Mouse (Mus musculus) small intestine, adult 2 months (tissue): ENCODE results near the gene Dab1. TPM values are rescaled to one million over a fixed set of nuclear protein-coding genes. Genes with fewer than 3 reads are reported as not detected.

Experiments
- H3K27ac ChIP-seq: fragments of 200-500 bp; 2 replicates; pipeline ENCODE4 v1.5.1; 2012; ENCODE audit warnings: low read depth, low read length, control low read depth, inconsistent platforms; ENCODE audit not compliant: insufficient read depth
- H3K27me3 ChIP-seq: fragments of 200-500 bp; 2 replicates; pipeline ENCODE4 v1.6.1; 2012; ENCODE audit warnings: mild to moderate bottlenecking, moderate library complexity, low read length, inconsistent platforms; ENCODE audit not compliant: control insufficient read depth, insufficient read depth
- H3K36me3 ChIP-seq: fragments of 200-500 bp; 2 replicates; pipeline ENCODE4 v1.6.1; 2012; ENCODE audit warnings: mild to moderate bottlenecking, low read length, control low read depth, inconsistent platforms; ENCODE audit not compliant: control insufficient read depth, insufficient read depth
- H3K4me1 ChIP-seq: fragments of 200-500 bp; 2 replicates; pipeline ENCODE4 v1.6.1; 2012; ENCODE audit warnings: low read length, inconsistent platforms, mixed read lengths; ENCODE audit not compliant: control insufficient read depth, insufficient read depth, insufficient read length
- H3K4me3 ChIP-seq: fragments of 200-500 bp; 2 replicates; pipeline ENCODE4 v1.5.1; 2012; ENCODE audit warnings: low read depth, mild to moderate bottlenecking, control low read depth, inconsistent platforms, low read length, moderate library complexity
- CTCF ChIP-seq: fragments of 200-500 bp; IDR thresholded peaks from 2 replicates; pipeline ENCODE4 v1.5.1; 2012; ENCODE audit warnings: low read depth, mild to moderate bottlenecking, control low read depth, inconsistent platforms, low read length, moderate library complexity, mixed read lengths; ENCODE audit not compliant: insufficient replicate concordance, insufficient read length; ENCODE audit errors: extremely low read depth
- POLR2A ChIP-seq: fragments of 200-500 bp; IDR thresholded peaks from 2 replicates; pipeline ENCODE4 v1.6.1; 2012; ENCODE audit warnings: low read depth, mild to moderate bottlenecking, control low read depth, inconsistent platforms, low read length, moderate library complexity
- WGBS: fragments of 180-500 bp; shearing (Covaris S2); methylation state at CpG from one replicate; pipeline ENCODE4 v1.1.7; 2018; 5-methylcytosine and 5-hydroxymethylcytosine counted together
- polyA plus RNA-seq: library from polyadenylated mRNA; depleted of rRNA; stranded (reverse); fragments of >200 nt; gene quantifications from 2 replicates; pipeline ENCODE4 v1.2.3, GENCODE M21; 2012

The Dab1 gene
- polyA plus RNA-seq, 1 experiment: 57.9 TPM

DNA sequence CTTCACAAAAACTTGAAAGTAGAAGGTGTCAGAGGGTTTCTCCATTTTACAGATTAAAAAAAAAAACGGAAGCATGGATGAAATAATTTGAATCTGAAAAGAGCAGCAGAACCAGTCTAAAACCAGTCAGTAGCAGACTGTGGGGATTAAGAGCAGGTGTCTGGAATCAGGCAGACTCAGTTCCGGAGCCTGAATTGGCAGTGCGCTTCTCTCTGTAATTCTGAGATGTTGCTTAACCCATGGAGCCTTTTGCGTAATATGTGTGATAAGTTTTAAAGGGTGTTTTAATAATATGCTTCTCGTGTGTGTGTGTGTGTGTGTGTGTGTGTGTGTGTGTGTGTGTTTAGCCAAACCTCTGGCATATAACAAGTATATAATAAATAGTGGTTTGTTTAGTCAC lies 587.5 kb downstream of the Dab1 start:
- WGBS: 34% methylated on average over 5 of the region's 5 CpGs
- Histone ChIP-seq H3K27me3 (no peaks in the 10 kb centered on the region), H3K36me3 (no peaks in the 10 kb centered on the region), H3K27ac (no peak overlapping the region), H3K4me1 (peaks cover 4% of the 10 kb centered on the region; the same call in 1 of the 2 replicates), H3K4me3 (no peak overlapping the region)
- TF ChIP-seq POLR2A (no peak), CTCF (no peak)

DNA sequence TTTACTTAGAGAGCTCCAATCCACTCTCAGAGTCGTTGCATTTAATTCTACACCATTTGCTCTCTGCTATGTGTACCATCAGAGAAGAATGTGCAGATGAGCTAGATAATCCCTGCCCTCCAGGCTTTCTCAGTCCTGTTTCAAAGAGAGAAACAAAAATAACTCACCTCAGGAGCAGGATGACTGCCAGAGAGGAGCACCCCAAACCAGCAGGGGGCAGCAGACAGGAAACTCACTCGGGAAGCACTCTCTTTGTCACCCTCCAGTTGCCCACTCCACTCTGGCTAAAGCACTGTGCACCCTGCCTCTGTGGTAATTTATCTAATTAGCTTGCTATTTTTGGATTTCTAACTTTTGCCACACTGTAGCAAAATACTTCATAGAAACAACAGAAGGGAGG lies 589.9 kb downstream of the Dab1 start:
- WGBS: 42% methylated on average over 2 of the region's 2 CpGs
- H3K4me1 ChIP-seq: peaks cover 7% of the 10 kb centered on the region; the same call in 1 of the 2 replicates
- TF ChIP-seq POLR2A (no peak), CTCF (peak; percentile 53; the same call in 1 of the 2 replicates)

DNA sequence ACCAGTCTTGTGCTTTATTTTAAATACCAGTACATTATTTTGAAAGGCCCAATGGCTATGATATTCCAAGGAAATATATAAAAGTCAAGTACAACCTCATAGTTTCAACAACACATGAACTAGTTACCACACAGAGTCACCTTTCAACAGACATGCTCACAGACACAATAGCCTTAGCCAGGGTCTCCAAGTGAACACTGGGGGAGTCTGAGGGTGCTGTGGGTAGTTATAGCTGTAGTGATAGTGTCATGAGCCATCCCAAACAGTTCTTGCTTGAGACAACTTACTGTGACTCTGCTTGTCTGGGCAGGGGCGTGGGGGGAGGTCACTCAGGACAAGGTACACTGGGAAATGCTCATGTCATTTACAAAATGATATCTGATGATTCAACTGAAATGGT lies 591.6 kb downstream of the Dab1 start:
- H3K4me1 ChIP-seq: peaks cover 7% of the 10 kb centered on the region; the same call in 1 of the 2 replicates
- H3K4me3 ChIP-seq: no peak overlapping the region
- TF ChIP-seq CTCF (no peak), POLR2A (no peak)
- no peak overlapping the region for H3K27ac ChIP-seq
- H3K36me3 ChIP-seq: no peaks in the 10 kb centered on the region
- 63% methylated on average over 1 of the region's 1 CpGs for WGBS
- no peaks in the 10 kb centered on the region for H3K27me3 ChIP-seq

More for the DNA sequence above, 589.9 kb downstream of the Dab1 start:
- Histone ChIP-seq H3K27me3 (no peaks in the 10 kb centered on the region), H3K36me3 (no peaks in the 10 kb centered on the region), H3K27ac (no peak overlapping the region), H3K4me3 (no peak overlapping the region)

DNA sequence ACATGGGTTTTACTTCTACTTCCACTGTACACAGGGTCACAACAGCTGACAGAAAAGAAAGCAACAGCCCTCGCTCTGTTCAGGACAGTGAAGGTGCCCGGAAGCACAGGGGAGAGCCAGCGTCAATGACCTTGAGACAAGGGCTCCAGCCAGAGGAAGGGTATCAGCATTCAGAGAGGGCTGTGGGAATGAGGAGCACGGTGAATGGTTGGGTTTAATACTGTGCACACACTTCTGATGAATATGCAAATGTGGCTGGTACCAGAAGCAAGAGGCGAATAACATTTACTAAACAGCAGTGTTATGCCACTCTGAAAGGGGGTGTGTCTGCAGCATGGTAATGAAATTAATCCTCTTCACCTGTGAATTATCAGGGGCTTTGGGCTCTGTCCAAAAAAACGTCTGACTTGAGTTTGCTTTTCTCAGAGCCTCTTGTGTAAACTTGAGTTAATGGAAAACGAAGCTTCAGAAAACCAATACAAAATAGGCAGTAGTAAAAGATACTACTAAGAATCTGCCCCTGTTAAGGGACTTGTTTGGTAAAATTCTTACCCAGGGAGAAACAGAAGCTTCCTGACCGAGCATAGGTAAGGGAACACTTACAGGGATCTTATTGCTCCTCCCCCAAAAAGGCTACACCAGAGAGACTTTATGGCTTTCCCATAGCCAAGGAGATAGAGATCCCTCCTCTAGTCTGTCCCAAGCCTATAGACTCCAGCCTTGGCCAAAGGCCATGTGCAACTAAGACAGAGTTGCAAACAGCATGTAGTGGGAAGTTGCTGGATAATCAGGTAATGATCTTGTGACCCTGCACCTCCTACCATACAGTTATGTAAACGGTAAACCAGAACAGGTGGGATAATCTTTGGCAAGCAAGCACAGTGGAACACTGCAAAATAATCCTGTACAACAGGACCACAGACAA lies 592.6 kb downstream of the Dab1 start:
- no peak overlapping the region for H3K4me3 ChIP-seq
- TF ChIP-seq CTCF: no peak
- TF ChIP-seq POLR2A: no peak
- 22% methylated on average over 9 of the region's 9 CpGs for WGBS
- H3K36me3 ChIP-seq: no peaks in the 10 kb centered on the region
- no peak overlapping the region for H3K27ac ChIP-seq
- no peaks in the 10 kb centered on the region for H3K27me3 ChIP-seq
- H3K4me1 ChIP-seq: peaks cover 7% of the 10 kb centered on the region; the same call in 1 of the 2 replicates

DNA sequence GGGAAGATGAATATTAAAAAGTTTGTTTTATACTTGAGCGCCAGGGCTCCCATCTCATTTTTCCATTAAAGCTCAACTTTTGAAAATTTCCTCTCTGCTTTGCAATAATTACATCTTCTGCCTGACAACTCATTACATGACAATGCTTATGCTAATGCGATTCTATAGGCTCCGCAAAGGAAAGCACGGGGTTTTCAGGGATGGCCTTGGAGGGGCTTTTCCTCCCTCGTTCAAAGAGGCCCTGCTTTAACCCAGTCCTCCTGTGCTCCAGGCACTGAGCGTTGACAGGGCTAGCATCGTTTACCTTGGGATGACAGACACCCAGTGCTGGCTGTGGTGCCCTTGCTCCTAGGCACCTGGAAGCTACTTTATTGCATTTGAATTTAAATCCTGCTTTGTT lies 595.6 kb downstream of the Dab1 start:
- Histone ChIP-seq H3K27me3 (no peaks in the 10 kb centered on the region), H3K27ac (no peak overlapping the region), H3K4me1 (peaks cover 11% of the 10 kb centered on the region; the same call in 1 of the 2 replicates), H3K36me3 (no peaks in the 10 kb centered on the region), H3K4me3 (no peak overlapping the region)
- WGBS: 84% methylated on average over 7 of the region's 7 CpGs
- TF ChIP-seq CTCF: no peak
- no peak for TF ChIP-seq POLR2A

DNA sequence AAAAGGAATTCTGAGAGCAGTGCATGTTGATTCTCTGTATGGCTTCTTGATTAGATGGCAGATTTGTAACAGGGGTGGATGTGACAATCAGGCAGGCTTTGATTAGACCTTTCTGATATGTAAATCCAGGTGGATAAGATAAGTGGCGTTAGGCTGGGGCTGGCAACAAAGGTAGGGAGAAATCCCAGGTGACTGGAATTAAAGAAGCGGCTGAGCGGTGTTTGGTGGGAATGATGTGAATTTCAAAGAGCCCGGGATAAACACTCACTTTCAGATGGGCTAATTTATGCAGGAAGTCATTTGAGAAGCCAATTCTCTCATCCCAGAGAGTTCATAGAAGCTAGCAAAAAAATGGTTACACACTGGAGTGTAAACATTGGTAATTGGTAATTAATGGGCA lies 598.2 kb downstream of the Dab1 start:
- TF ChIP-seq CTCF: no peak
- no peak for TF ChIP-seq POLR2A
- no peaks in the 10 kb centered on the region for H3K36me3 ChIP-seq
- peaks cover 4% of the 10 kb centered on the region; the same call in 1 of the 2 replicates for H3K4me1 ChIP-seq
- 36% methylated on average over 4 of the region's 4 CpGs for WGBS
- H3K27ac ChIP-seq: no peak overlapping the region
- H3K27me3 ChIP-seq: no peaks in the 10 kb centered on the region
- no peak overlapping the region for H3K4me3 ChIP-seq

DNA sequence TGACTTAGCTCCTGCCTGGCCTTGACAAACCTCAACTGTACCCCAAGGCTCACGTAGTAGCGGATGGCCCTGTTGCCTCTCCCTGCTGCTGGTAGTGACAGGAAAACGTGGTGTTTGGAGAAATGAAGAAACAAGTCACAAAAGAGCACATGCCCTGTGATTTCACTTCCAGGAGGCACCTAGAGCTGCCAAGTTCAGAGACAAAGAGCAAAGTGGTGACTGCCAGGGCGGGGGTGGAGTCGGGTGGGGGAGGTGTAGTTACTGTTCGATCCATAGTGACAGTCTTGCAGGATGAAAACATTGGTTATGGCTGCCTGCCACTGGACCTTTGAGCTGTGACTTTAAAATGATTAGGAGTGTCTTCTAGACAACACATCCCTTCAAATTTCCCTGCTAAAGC lies 599.6 kb downstream of the Dab1 start:
- Histone ChIP-seq H3K27me3 (no peaks in the 10 kb centered on the region), H3K4me3 (no peak overlapping the region), H3K27ac (no peak overlapping the region), H3K36me3 (no peaks in the 10 kb centered on the region), H3K4me1 (peaks cover 4% of the 10 kb centered on the region; the same call in 1 of the 2 replicates)
- no peak for TF ChIP-seq POLR2A
- WGBS: 25% methylated on average over 6 of the region's 6 CpGs
